Mouse (Mus musculus) monocyte, adult 5-6 weeks (primary cell): ENCODE measurements around the gene Sfxn2. TPM values are rescaled to one million over a fixed set of nuclear protein-coding genes. Genes with fewer than 3 reads are reported as not detected.
"Not testable (repeated sequence)": the region's sequence is repeated elsewhere in the genome, so short reads cannot be mapped to it uniquely, and the experiment has no call there.

Source experiments
- ATAC-seq: fragments of 153-309, 156-312 bp; replicated peaks from 2 replicates; pipeline ENCODE4 v1.8.0; 2017; ENCODE audit warnings: mild to moderate bottlenecking; ENCODE audit not compliant: low TSS enrichment, insufficient number of reproducible peaks, severe bottlenecking, poor library complexity, low FRiP score
- total RNA-seq: library from RNA; stranded (forward); fragments of 200-1000, 200-491, 200-594 nt; gene quantifications from 3 replicates; pipeline ENCODE4 v1.2.3, GENCODE M21; 2017

Gene Sfxn2
- total RNA-seq, 1 experiment from 2014 or later, result 11.1 TPM

DNA sequence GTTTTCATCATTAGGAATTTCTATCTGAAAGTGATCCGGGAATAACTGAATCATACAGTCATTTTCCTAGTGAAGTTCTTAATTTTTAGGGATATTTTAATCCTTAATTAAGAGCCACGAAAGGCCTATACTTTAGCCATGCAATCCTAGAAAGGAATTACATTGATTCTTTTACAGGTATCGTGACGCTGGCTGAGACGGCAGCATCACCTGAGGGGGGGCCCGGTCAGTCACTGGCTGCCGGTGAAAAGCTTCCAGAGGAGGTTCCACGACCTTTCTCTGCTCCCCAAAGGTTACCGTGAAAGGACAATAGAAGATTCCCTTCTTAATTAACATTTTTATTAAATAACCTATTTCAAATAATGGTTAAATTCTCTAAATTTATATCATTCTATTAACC is 35.8 kb upstream of the Sfxn2 start:
- no peak for ATAC-seq

DNA sequence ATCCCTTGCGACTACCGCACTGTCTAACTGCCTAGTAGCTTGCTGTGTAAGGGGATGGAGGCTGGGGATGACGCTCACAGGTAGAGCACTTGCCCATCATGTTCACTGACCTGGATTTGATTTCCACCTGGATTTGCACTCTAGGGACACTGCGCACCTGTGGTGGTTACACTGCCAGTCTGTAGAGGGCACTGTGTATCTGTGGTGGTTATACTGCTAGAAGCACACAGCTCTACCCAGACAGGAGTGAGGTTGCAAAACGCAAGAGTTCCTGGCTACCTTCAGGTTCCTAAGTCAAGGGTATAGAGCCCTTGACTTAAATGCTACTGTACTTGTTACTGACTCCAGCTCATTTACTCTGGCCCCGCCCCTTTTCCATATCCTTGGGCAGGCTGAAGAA is 35.0 kb upstream of the Sfxn2 start:
- no peak; the same call in 1 of the 2 replicates for ATAC-seq

DNA sequence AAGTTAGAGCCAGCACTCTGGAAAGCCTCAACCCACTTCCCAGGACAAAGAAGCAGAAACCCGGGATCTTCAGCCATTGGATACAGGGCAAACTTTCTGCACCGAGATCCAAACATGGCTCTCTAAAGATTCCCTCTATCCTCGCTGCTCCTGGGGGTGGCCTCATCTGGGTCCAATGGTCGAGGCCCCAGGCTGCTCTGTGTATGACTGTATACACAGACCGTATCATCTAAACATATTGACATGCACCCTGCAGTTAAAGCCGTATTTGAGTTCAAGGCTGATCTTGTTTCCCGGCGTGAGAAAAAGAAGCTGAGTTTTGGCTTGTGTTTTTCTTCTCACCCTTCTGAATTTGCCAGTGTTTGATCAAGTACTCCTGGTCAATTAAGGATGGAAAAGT is 30.4 kb upstream of the Sfxn2 start:
- no peak for ATAC-seq

DNA sequence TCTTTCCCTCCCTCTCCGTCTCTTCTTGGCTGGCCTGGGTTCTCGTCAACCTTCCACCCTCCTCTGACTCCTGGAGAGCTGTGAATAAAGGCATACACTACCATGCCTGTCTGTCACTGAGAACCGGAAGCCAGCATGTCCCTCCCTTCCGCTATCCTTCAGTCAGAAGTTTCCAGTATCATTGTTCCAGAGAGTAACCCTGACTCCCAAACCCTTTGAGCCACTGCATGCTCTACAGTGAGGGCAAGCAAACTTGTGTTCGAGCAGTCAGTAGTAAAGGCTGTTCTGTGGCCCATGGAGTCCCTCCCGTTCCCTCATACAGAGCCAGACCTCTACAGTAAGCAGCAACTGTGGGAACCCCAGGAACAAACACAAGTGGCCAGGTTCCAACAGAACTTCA is 25.6 kb upstream of the Sfxn2 start:
- ATAC-seq, result no peak

DNA sequence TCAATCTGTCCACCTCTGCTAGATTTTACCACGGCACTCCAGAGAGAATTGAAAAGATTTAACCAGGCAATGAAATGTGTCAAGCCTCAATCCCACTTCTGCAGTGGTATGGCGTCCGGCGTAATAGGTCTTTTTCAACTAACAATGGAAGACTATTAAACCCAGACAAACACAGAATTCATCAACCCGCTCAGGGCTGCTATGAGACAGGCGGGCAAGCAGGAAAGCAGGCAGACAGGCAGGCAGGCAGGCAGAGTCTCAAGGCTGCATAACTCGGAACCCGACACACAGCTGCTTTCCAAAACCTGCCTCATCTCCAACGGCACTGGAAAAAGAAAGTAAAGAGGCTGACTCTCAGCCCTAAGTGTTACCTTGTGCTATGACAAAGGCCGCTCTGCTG is 25.1 kb upstream of the Sfxn2 start:
- ATAC-seq, result no peak

DNA sequence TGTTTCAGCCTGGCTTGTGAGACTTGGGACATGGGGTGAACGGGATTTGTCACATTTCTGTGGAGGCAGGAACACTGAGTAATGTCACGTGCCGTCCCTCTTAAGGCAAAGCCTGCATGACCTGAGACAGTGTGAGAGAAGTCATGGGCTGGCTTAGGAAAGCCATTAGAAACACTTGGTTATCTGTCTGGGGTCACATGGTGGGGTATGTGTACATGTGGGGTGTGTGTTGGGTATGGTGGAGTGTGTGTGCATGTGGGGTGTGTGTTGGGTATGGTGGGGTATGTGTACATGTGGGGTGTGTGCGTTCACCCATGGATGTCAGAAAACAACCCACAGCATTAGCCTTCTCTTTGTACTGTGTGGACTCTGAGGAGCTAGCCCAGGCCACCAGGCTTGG is 22.8 kb upstream of the Sfxn2 start:
- no peak for ATAC-seq

DNA sequence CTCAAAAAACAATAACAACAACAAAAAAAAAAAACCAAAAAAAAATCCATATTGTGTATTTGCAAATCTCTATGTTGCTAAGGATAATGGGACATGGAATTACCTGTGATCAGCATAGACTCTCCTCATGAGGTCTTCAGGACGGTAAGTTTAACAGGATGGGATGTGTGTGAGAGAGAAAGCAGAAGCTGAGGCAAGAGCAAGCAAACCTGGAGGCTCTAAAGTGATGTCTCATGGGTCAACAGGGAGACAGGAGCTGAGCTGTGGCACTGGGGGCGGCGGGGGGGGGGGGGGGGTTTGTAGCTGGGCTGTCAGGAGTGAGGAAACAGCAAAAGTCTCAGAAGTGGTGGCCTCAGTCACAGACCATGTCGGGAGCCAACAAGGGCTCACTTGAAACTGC is 20.7 kb upstream of the Sfxn2 start:
- no peak for ATAC-seq

DNA sequence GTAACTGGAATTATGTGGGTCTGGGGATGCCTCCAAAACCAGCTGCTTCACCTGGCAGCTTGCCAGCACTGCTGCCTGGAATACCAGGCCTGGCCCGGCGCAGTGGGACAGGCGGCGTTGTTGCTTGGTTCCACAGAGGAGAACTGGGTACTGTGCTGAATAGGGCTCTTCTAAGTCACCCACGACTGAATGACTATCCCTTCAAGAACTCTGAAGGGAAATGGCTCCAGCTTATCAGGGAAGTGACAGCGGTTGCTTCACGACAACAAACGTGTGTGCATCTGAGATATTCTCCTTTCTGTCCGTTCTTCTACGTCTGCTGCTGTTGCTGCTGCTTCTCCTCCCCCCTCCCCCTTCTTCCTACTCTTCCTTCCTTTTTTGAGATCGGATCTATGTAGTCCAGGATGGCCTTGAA is 19.6 kb upstream of the Sfxn2 start:
- 0 out of 2 replicates have a peak, but pooled peaks have one; percentile 13 for ATAC-seq

DNA sequence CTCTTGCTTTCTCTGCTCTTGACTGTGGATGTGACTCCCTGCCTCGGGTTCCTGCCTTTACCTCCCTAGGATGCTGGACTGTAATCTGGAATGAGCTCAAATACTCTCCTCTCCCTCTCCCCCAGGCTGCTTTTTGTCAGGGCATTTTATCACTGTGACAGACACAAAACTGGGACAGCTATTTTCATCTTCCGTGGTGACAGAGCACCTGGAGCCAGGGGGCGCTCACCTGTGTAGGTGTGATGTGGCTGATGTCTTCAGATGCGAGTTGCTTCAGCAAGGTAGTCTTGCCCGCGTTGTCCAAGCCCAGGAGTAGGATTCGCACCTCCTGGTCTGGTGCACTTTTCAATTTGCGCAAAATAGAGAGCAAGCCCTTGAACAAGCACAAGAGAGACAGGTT is 15.2 kb upstream of the Sfxn2 start:
- no peak for ATAC-seq

DNA sequence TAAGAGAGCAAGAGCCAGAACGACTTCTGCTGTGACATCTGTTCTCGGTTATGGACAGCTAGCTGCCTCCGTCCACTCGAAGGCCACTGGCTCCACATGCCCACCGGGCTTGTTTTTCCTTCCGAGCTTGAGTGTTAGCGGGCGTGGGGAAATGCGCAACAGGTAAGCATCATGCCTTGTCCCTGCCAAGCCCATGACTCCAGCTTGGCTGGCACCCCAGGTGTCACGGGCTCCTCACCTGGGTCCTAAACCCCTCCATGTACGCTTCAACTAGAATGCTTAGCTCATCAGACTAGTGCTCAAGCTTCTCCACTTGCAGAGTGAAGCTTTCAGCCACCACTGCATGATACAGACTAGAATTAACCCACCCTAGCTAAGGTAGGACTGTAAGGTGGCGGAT is 14.5 kb upstream of the Sfxn2 start:
- ATAC-seq, result no peak

DNA sequence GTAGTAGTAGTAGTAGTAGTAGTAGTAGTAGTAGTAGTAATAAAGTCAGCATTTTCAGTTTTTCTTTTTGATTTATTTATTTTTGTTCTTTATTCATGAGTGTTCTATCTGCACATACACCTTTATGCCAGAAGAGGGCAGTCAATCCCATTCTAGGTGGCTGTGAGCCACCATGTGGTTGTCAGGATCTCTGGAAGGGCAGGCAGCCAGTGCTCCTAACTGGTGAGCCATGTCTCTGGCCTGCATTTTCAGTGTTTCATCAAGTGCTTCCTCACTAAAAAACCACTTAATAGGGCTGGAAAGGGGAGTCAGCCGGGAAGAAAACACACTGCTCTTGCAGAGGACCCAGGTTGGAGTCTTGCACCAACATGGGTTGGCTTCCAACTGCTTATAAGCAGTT is 11.0 kb upstream of the Sfxn2 start:
- peak; percentile 88 for ATAC-seq

DNA sequence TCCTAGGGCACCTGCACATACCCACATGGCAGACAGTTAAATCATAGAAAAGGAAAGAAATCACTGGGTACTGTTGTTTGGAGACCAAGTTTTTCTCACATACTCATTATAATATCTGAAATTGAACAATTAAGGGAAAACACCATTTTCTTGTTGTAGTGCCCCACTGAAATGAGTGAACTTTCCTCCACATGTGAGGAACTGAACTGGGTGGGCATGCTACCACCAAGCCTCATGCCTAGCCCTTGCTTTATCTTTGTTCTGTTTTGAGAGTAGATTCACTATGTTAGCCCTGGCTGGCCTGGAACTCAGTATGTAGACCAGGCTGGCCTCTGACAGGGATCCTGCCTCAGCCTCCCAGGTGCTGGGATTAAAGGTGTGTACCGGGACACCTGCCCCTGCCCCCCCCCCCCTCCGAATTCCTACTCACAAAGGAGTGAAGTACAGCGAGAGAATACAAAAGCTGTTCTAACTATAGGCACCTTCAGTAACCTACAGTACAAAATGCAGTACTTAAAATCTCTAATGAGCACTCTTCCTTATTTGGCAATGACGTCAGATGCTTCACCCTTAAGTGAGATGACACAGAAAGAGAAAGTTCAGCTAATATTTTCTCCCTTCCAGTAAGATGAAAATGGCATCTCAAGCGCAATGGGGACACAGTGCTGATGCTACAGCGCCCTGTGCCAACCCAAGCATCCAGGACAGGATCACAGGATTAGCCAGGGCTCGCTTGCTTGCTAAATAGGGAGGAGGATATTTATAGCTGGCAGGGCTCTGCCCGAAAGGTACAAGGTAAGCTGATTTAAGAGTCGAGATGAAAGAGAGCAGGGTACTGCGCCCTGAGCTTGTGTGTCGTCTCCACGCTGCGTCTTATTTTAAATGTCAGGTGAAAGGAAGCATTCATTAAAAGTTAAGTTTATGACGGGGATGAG is 10.3 kb upstream of the Sfxn2 start:
- no peak for ATAC-seq

DNA sequence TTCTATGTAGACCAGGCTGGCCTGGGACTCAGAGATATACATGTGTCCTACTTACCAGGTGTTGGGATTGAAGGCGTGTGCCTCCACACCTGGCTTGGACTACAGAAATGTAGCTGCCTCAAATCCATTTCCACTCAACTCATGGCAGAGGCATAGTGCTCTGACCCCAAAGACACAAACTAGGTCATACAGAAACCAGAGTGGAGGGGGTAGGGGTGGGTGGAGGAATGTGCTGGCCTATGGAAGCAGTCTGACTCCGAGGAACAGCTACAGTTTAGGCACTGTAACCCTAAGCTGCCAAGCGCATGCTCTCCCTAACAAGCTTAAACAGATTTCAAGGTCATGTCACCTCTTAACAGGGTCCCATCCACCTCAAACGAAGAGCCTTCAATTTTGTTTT is 9.6 kb upstream of the Sfxn2 start:
- ATAC-seq, result no peak

DNA sequence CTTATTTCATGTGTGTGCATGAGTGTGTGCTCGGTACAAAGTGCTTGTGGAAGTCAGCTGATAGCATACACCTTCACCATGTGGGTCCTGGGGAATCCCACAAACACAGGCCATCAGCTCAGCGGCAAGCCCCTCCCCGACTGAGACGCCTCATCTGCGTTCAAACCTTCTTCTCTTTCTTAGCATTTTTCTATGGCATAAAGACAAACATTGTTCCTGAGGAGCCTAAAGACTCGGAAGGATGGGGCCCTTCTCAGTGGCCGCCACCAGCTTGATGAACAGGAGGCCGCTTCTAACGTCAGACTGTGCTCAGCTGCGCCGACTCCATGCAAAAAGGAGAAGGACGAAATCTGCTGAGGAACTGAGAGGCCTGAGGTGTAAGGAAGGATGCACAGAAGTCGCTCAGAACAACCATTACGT is 9.1 kb upstream of the Sfxn2 start:
- 0 out of 2 replicates have a peak, but pooled peaks have one; percentile 13 for ATAC-seq

DNA sequence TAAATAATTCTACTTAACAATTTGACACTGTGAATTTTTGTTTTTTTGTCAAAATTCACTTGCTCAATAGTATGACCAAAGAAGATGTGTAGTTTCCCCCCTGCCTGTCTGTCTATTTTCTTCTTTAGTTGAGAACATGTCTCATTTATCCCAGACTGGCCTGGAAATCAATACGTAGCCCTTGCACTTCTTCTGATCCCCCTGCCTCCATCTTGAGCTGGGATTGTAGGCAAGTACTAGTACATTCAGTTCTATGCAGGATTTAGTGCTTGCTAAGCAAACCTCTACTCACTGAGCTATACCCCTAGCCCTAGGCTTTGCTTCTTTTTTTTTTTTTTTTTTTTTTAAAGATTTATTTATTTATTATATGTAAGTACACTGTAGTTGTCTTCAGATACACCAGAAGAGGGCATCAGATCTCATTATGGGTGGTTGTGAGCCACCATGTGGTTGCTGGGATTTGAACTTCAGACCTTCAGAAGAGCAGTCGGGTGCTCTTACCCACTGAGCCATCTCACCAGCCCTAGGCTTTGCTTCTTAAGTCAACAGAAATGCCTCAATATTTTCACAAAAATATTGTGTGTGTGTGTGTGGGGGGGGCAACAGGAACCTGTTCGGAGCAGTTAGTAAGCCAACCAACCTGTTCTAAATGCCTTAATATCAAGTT is 1.8 kb upstream of the Sfxn2 start:
- not testable (repeated sequence) for ATAC-seq

DNA sequence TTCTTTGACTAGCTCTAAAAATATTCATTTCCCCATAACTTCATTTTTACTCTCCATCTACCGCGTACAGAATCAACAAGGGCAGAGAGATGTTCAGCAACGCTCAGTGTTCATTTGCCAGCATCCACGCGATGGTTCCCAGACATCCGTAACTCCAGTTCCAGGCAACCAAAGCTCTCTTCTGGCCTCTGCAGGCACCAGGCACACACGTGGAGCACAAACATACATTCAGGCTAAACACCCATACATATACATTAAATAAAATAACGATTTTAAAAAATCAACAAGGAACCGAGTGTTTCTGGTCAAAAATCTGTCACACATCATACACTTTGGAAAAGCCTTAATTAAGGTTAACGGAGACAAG is 1.3 kb upstream of the Sfxn2 start:
- no peak for ATAC-seq

DNA sequence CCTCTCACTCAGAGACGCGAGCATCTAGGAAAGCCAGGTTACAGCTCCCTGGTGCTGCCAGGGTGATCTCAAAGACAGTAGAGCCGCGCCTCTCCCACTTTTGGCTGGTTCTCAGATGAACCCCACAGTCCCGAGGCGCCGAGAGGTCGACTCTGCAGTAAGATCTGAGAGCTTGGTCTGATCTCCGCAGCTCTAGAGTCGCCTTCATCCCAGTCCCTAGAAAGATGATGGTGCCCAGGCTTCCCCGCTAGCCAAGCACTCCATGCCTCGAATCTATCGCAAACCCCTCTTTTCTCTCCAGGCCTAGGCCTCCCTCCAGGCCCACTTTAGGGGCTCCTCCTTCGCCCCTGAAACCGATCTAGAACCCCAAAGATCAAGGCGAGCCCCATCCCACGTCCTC is 617 bp upstream of the Sfxn2 start:
- no peak; the same call in 1 of the 2 replicates for ATAC-seq

DNA sequence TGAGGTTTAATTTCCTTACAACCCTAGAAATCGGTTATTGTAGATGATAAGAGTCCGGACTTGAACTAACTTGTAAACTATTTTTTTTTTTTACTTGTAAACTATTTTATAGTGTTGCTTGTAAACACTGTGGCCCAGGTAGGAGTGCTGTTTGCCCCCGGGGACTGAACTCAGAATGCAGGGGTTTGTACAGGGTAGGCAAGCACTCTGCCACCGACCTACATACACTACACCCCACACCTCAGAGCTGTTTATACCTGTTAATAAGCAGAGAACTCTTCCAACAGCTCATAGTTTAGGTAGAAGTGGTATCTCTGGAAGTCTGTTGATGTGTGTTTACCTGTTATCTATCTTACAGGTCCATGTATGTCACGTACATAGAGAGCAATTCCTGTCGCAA is 825 bp downstream of the Sfxn2 start:
- ATAC-seq, result no peak

DNA sequence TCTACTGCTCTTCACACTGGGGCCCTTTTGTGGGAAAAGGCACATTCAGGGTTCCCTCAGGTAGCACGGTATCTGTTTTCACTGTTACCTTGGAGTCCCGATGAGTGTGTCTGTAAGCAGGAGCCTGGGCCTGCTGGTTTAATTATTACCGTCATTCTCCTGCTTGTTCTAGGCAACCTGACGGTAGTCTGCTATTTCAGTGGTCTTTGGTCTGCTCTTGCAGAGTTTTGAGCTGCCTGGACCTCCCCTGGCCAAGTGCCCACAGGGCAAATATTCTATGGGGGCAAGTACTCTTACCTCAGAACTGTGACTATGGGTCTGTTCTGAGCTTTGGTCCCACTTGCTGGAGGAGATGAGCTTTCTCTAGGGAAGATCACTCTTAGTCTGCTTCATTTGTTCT is 2.0 kb downstream of the Sfxn2 start:
- ATAC-seq, result no peak
